Mouse (Mus musculus): Measurements from ENCODE around the gene Prkg1. TPM values are rescaled to one million over a fixed set of nuclear protein-coding genes. Genes with fewer than 3 reads are reported as not detected.

Prkg1 gene
- total and polyA plus RNA-seq, 2 experiments = 0.27 to 3.4 TPM

DNA sequence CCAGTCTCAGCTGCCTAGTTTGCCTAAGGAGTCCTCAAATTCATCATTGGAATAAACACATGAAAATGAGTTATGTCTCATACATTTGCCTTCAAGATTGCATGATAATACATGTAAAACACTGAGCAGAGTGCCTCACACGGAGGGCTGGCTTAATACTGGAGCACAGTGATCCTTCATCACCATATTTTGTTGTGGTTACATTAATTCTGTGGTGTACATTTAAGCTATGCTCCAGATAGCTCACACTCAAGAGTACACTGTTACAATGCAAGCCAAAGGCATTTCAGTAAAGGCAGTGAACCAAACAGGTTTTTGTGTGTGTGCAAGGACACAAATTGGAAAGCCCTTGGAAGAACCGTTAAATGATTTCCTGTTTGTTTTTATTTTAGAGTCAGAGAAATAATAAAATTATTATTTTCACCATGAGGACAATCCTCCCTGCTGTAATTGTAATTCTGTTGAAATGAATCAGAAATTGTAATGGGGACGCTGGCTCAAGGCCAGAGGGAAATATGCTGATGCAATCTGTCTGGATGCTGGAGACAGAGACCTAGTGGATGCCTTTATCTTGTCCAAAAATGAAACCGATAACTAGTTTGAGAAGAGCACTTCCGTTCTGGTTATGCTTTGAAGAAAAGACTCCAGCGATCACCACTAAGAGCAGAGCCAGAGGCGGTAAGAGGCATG lies 484.9 kb downstream of the Prkg1 start:
- Histone ChIP-seq H3K4me3 (ENCODE audit: insufficient read depth, low read depth, low read length) (no peak overlapping the region), H3K79me2 (ENCODE audit: control insufficient read depth, insufficient read depth, low read length) (no peaks in the 10 kb centered on the region), H3K4me1 (ENCODE audit: control insufficient read depth, insufficient read depth, low read length) (no peaks in the 10 kb centered on the region), H3K27me3 (ENCODE audit: control insufficient read depth, insufficient read depth, low read length) (no peaks in the 10 kb centered on the region), H3K27ac (replicated peaks; ENCODE audit: insufficient read depth, low read depth, low read length) (no peak overlapping the region), H3K36me3 (ENCODE audit: control insufficient read depth, insufficient read depth, low read length) (no peaks in the 10 kb centered on the region), H3K9ac (ENCODE audit: low read depth, low read length) (no peak overlapping the region)
- DNase-seq (ENCODE audit: extremely low read depth, low read depth, low spot score) = peak; percentile 1
- WGBS = 73% methylated on average over 7 of the region's 7 CpGs
- no peak for TF ChIP-seq CTCF (IDR thresholded peaks at IDR 0.05; ENCODE audit: low read depth, low read length)
- no peak for TF ChIP-seq POLR2A (IDR thresholded peaks at IDR 0.05; ENCODE audit: extremely low read depth, insufficient read depth, low read length)

- H3K9ac ChIP-seq (ENCODE audit: low read depth, low read length) = no peak overlapping the region
- TF ChIP-seq CTCF (IDR thresholded peaks at IDR 0.05; ENCODE audit: low read depth, low read length) = no peak
- no peak for TF ChIP-seq POLR2A (IDR thresholded peaks at IDR 0.05; ENCODE audit: extremely low read depth, insufficient read depth, low read length)
- no peaks in the 10 kb centered on the region for H3K79me2 ChIP-seq (ENCODE audit: control insufficient read depth, insufficient read depth, low read length)
- H3K36me3 ChIP-seq (ENCODE audit: control insufficient read depth, insufficient read depth, low read length) = no peaks in the 10 kb centered on the region
- no peak overlapping the region for H3K27ac ChIP-seq (replicated peaks; ENCODE audit: insufficient read depth, low read depth, low read length)
- no peak overlapping the region for H3K4me3 ChIP-seq (ENCODE audit: insufficient read depth, low read depth, low read length)
- no peak for DNase-seq (ENCODE audit: extremely low read depth, low read depth, low spot score)
- 89% methylated on average over 1 of the region's 1 CpGs for WGBS
- no peaks in the 10 kb centered on the region for H3K27me3 ChIP-seq (ENCODE audit: control insufficient read depth, insufficient read depth, low read length)
- H3K4me1 ChIP-seq (ENCODE audit: control insufficient read depth, insufficient read depth, low read length) = no peaks in the 10 kb centered on the region
These were observed 502.4 kb downstream of the Prkg1 start for GRCm38 (mm10) chr19:31262438-31262837.

GRCm38 (mm10) chr19:31260494-31260893 lies 504.3 kb downstream of the Prkg1 start:
- H3K4me1 ChIP-seq (ENCODE audit: control insufficient read depth, insufficient read depth, low read length) = no peaks in the 10 kb centered on the region
- TF ChIP-seq POLR2A (IDR thresholded peaks at IDR 0.05; ENCODE audit: extremely low read depth, insufficient read depth, low read length) (no peak), CTCF (IDR thresholded peaks at IDR 0.05; ENCODE audit: low read depth, low read length) (no peak)
- no peaks in the 10 kb centered on the region for H3K36me3 ChIP-seq (ENCODE audit: control insufficient read depth, insufficient read depth, low read length)
- no peak overlapping the region for H3K27ac ChIP-seq (replicated peaks; ENCODE audit: insufficient read depth, low read depth, low read length)
- no peak for DNase-seq (ENCODE audit: extremely low read depth, low read depth, low spot score)
- no peaks in the 10 kb centered on the region for H3K79me2 ChIP-seq (ENCODE audit: control insufficient read depth, insufficient read depth, low read length)
- no peak overlapping the region for H3K4me3 ChIP-seq (ENCODE audit: insufficient read depth, low read depth, low read length)
- H3K27me3 ChIP-seq (ENCODE audit: control insufficient read depth, insufficient read depth, low read length) = no peaks in the 10 kb centered on the region
- no peak overlapping the region for H3K9ac ChIP-seq (ENCODE audit: low read depth, low read length)

DNA sequence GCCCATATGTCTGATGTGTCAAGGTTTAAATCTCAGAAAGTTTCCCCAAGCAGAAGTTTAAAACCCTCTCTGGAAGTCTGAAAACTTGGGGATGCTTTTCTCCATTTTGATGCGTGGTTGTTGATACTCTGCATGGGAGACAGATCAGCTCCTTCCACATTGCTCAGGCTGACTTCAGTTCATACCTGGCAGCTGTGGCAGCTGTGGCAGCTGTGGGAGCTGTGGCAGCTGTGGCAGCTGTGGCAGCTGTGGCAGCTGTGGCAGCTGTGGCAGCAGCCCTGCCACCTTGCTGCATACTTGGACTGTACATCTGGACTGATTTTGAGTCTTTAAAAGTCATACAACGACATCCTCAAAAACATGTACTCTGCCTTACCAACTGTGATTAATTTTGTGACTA lies 509.1 kb downstream of the Prkg1 start:
- Histone ChIP-seq H3K36me3 (ENCODE audit: control insufficient read depth, insufficient read depth, low read length) (no peaks in the 10 kb centered on the region), H3K9ac (ENCODE audit: low read depth, low read length) (no peak overlapping the region), H3K27ac (replicated peaks; ENCODE audit: insufficient read depth, low read depth, low read length) (no peak overlapping the region), H3K79me2 (ENCODE audit: control insufficient read depth, insufficient read depth, low read length) (no peaks in the 10 kb centered on the region), H3K4me1 (ENCODE audit: control insufficient read depth, insufficient read depth, low read length) (no peaks in the 10 kb centered on the region), H3K4me3 (ENCODE audit: insufficient read depth, low read depth, low read length) (no peak overlapping the region), H3K27me3 (ENCODE audit: control insufficient read depth, insufficient read depth, low read length) (no peaks in the 10 kb centered on the region; the same call in 1 of the 2 replicates)
- no peak for TF ChIP-seq POLR2A (IDR thresholded peaks at IDR 0.05; ENCODE audit: extremely low read depth, insufficient read depth, low read length)
- no peak for TF ChIP-seq CTCF (IDR thresholded peaks at IDR 0.05; ENCODE audit: low read depth, low read length)
- 88% methylated on average over 2 of the region's 2 CpGs for WGBS
- DNase-seq (ENCODE audit: extremely low read depth, low read depth, low spot score) = no peak

DNA sequence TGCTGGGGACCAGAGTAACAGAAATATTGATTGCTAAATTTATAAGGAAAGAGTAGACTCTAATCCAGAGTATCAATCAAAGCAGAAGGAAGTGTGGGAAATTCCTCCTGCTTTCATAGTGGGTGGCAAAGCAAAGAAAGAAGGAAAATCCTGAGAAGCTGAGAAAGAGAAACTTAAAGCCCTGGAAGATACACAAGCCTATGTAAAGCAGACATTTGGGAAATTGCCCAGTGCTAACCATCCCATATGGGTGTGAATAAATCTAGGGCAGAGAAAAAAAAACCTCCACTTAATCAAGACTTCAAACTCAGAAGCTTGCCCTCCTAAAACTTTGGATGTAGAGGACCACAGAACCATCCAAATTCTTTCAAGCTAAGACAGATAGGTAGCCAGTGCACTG lies 532.4 kb downstream of the Prkg1 start:
- TF ChIP-seq POLR2A (IDR thresholded peaks at IDR 0.05; ENCODE audit: extremely low read depth, insufficient read depth, low read length) (no peak), CTCF (IDR thresholded peaks at IDR 0.05; ENCODE audit: low read depth, low read length) (no peak)
- no peaks in the 10 kb centered on the region for H3K36me3 ChIP-seq (ENCODE audit: control insufficient read depth, insufficient read depth, low read length)
- no peak for DNase-seq (ENCODE audit: extremely low read depth, low read depth, low spot score)

GRCm38 (mm10) chr19:31228385-31228784 lies 536.4 kb downstream of the Prkg1 start:
- no peak overlapping the region for H3K4me3 ChIP-seq (ENCODE audit: insufficient read depth, low read depth, low read length)
- H3K79me2 ChIP-seq (ENCODE audit: control insufficient read depth, insufficient read depth, low read length) = no peaks in the 10 kb centered on the region
- WGBS = 85% methylated on average over 3 of the region's 3 CpGs
- H3K27ac ChIP-seq (replicated peaks; ENCODE audit: insufficient read depth, low read depth, low read length) = no peak overlapping the region
- no peaks in the 10 kb centered on the region for H3K36me3 ChIP-seq (ENCODE audit: control insufficient read depth, insufficient read depth, low read length)
- H3K27me3 ChIP-seq (ENCODE audit: control insufficient read depth, insufficient read depth, low read length) = no peaks in the 10 kb centered on the region
- no peak for DNase-seq (ENCODE audit: extremely low read depth, low read depth, low spot score)
- H3K9ac ChIP-seq (ENCODE audit: low read depth, low read length) = no peak overlapping the region
- TF ChIP-seq POLR2A (IDR thresholded peaks at IDR 0.05; ENCODE audit: extremely low read depth, insufficient read depth, low read length) = no peak
- TF ChIP-seq CTCF (IDR thresholded peaks at IDR 0.05; ENCODE audit: low read depth, low read length) = no peak
- H3K4me1 ChIP-seq (ENCODE audit: control insufficient read depth, insufficient read depth, low read length) = no peaks in the 10 kb centered on the region

More for the DNA sequence above, 532.4 kb downstream of the Prkg1 start:
- Histone ChIP-seq H3K79me2 (ENCODE audit: control insufficient read depth, insufficient read depth, low read length) (no peaks in the 10 kb centered on the region), H3K4me3 (ENCODE audit: insufficient read depth, low read depth, low read length) (no peak overlapping the region), H3K27ac (replicated peaks; ENCODE audit: insufficient read depth, low read depth, low read length) (no peak overlapping the region), H3K9ac (ENCODE audit: low read depth, low read length) (no peak overlapping the region), H3K4me1 (ENCODE audit: control insufficient read depth, insufficient read depth, low read length) (no peaks in the 10 kb centered on the region), H3K27me3 (ENCODE audit: control insufficient read depth, insufficient read depth, low read length) (no peaks in the 10 kb centered on the region)
